Mouse (Mus musculus) megakaryocyte progenitor cell, adult 5-6 weeks (primary cell): ENCODE data around the gene Nrbf2. TPM values are rescaled to one million over a fixed set of nuclear protein-coding genes. Genes with fewer than 3 reads are reported as not detected.

Experiments used
- ATAC-seq: replicated peaks from 2 replicates; pipeline ENCODE4 v1.8.0; 2016; ENCODE audit warnings: mild to moderate bottlenecking, moderate TSS enrichment, inconsistent platforms; ENCODE audit not compliant: poor library complexity
- total RNA-seq, 2 experiments: library from RNA; stranded (forward) in 1 of 2; stranded (reverse) in 1 of 2; fragments of 157-497, 149-512 nt in 1 of 2; fragments of 200-1000 nt in 1 of 2; gene quantifications; 2 replicates each; pipeline versions ENCODE4 v1.2.3 to v1.2.4; 2015 to 2017

The Nrbf2 gene
- total RNA-seq, 2 experiments from 2014 or later = 13.2 to 33.6 TPM

- ATAC-seq = peak; percentile 45
Measured at GRCm38 (mm10) chr10:67295938-67296466, 10.9 kb upstream of the Nrbf2 start.

DNA sequence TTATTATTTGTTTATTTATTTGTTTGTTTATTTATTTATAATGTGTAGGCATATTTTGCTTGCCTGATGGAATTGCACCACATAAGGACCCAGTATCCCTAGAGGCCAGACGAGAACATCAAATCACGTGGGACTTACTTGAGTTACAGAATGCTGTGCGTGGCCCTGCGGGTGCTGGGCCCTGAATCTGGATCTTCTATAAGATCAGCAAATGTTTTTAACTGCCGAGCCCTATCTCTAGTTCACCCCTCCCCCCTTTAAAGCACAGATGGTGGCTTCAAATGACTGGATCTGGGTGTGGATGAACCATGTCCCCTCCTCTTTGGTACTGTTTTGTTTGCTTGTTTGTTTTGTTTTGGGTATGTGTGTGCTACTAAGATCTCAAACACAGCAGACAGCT, 10.2 kb upstream of the Nrbf2 start:
- ATAC-seq = peak; percentile 33

- ATAC-seq = peak; percentile 15; the same call in 1 of the 2 replicates
Measured at GRCm38 (mm10) chr10:67291087-67291486, 6.0 kb upstream of the Nrbf2 start.

- peak; percentile 64 for ATAC-seq
Measured at GRCm38 (mm10) chr10:67290622-67291021, 5.5 kb upstream of the Nrbf2 start.

- ATAC-seq = no peak
Measured at GRCm38 (mm10) chr10:67287877-67288276, 2.8 kb upstream of the Nrbf2 start.

- ATAC-seq = peak; percentile 61
Measured at GRCm38 (mm10) chr10:67284761-67285175, 337 bp downstream of the Nrbf2 start.

DNA sequence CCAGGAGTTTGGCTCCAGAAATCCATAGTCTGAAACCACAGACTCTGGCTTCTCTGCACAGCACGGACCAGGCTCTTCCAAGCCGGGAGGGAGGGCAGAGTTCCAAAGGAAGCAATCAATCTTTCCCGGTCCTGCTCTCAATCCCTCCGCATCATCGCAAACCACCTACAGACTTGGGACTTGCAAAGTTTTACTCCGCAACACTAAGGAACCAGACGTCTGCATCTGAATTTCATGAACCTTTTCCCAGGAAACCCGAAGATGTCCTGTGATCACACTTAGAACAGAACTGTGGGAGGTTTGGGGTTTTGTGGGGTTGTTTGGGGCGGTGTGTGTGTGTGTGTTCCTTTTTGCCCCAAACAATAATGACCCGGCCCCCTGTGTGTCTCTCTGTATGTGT, 794 bp downstream of the Nrbf2 start:
- no peak for ATAC-seq

GRCm38 (mm10) chr10:67283516-67283915, 1.6 kb downstream of the Nrbf2 start:
- no peak for ATAC-seq

DNA sequence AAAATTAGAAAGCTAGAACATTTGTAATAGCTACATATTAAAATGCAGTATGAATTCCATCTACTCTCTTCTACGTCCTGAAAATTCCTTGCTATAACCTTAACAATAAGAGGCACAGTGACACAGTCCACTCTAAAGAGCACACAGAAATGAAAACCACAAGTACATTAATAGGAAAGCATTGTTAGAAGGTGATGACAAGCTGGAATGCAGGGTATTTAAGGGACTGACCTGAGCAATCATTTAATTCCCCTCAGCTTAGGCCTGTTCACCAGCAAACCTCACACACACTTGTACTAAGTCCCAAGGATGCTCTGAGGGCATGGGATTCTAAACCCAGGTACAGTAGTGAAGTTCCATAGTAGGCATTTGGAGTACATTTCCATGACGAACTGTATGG, 2.6 kb downstream of the Nrbf2 start:
- ATAC-seq = no peak

DNA sequence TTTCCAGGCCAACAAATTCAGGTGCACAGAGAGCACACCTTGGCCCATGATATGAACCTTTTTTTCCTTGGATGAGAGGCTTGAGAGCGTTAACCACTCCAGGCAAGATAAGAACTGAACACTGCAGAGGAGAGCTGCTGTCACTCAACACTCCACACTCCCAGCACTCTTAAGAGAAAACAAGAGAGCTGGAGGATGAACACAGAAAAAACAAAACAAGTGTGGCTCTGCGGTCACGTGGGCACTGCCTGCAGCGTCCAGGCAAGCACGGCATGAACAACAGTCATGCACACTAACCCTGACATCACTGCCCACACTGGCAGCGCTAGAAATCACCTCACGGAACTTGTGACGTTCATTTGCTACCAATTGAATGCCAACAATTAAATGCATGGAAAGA, 3.3 kb downstream of the Nrbf2 start:
- ATAC-seq = peak; percentile 17; the same call in 1 of the 2 replicates

DNA sequence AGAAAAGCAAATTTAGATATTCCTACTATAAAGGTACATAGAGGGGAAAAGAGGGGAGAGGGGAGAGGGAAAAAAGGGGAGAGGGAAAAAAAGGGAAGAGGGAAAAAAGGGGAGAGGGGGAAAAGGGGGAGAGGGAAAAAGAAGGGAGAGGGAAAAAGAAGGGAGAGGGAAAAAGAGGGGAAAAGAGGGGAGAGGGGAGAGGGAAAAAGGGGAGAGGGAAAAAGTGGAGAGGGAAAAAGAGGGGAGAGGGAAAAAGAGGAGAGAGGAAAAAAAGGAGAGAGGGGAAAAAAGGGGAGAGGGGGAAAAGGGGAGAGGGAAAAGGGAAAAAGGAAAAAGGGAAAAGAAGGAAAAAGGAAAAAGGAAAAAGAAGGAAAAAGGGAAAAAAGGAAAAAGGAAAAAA, 9.2 kb downstream of the Nrbf2 start:
- ATAC-seq = no peak

DNA sequence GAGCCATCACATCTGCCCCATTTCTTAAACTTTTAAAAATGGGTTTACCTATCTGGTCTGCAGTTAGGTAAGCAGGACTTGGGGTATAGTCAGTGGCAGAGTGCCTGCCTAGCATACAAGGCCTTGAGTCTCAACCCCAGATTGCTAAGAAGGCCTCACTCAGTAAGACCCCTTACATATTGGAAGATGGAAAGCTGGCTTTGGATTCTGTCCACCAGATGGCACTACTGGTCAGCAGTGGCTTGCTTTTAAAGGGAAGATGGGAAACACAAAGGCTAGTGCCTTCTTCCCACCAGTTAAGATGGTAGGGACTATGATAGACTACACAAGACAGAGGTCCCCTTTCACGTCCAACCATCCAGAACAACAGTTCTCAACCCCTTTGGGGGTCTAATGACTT, 20.3 kb downstream of the Nrbf2 start:
- ATAC-seq = peak; percentile 70

DNA sequence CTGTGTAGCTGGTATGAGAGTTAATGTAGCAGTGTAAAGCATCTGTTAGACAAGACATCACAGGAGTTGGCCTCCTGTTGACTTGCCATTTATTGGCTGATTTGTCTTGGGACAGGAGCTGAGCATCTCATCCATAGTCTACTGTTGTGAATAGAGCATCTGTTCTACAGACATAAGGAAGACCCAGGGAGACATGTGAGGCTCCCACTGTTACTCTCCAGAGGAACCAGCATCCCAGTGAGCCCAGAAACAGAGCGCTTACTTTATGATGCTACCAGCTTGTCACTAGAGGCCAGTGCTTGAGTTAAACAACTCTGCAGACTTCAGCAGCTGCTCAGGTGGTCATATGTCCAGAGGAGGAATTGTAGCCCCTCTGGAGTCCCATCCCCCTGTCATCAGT, 32.0 kb downstream of the Nrbf2 start:
- ATAC-seq = no peak

DNA sequence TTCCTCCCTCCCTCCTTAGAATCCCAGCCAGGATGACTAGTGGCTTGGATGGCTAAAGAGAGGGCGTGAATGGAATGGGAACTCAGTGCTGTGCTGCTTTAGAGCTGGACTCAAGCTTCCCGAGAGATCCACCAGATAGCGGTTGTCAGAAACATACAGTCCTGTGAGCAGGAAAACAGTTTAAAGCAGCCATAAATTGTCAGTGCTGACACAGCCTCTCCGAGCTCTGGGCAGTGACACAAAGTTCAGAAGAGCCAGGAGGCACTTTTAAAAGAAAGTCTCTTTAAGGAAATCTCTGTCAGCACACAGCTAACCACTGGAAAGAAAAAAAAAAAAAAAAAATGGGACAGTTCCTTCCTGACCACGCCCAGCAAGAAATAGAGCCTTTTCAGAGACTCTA, 32.8 kb downstream of the Nrbf2 start:
- no peak for ATAC-seq

DNA sequence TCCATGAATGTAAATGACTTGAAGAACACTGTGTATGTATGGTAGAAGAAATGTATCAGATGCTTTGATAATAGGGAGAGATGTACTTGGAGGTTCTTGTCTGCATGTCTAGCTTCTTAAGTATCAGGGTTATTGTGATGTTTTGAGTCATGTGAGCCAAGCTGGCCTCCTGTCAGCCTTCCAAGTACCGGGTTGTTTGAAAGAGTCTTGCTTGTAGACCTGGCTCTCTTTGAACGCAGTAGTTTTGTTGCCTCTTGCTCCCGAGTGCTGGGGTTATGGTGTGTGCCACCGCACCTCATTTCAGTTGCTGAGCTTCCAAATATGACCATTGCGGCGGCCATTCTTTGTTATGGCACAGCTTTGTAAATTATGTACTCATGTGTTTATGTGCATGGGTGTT, 34.3 kb downstream of the Nrbf2 start:
- ATAC-seq = no peak

DNA sequence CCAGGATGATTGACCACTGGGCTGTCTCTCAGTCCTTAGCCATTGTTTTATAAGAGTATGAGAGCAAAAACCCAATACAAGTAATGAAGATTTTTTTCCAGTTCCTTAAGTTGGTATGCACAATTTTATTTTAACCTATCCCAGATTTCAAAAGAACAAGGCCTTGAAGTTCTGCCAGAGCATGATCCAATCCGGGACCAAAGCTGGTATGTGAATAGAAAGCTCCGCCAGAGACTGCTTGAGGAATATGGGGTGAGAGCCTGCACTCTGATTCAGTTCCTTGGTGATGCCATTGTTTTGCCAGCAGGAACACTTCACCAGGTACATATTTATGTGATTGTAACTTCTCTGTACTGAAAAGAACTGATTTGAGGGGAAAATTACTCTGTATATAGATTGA, 35.6 kb downstream of the Nrbf2 start:
- no peak for ATAC-seq

DNA sequence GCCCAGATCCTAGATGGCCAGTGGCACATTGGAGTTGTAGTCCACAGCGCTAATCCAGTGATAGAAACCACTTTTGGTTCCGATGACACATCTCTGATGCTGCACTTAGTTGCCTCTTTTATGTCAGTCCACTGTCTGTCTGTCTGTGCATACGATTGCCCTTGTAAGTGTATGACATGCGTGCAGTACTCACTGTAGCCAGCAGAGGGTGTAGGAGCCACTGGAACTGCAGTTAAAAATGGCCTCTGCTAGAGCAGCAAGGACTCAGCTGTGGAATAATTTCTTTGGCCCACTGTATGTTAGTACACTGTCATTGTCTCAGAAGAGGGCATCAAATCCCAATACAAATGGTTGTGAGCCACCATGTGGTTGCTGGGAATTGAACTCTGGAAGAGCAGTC, 38.0 kb downstream of the Nrbf2 start:
- peak; percentile 97 for ATAC-seq

DNA sequence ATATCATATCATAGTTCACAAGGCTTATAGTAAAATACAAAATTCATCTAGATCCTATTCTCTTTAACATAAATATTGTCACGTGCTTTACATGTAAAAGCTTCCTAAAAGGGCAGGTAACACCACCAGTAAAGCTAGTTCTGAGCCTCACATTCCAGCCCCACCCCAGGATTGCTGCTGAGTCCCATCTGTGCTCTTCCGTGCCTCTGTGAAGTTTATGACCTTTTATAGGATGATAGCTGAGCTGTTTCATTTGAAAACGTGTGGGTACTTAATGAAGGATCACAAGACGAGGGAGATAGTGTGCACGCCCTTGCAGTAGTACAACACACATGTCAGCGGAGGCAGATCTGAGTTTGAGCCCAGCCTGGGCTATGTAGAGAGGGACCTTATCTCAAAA, 54.7 kb downstream of the Nrbf2 start:
- no peak for ATAC-seq

DNA sequence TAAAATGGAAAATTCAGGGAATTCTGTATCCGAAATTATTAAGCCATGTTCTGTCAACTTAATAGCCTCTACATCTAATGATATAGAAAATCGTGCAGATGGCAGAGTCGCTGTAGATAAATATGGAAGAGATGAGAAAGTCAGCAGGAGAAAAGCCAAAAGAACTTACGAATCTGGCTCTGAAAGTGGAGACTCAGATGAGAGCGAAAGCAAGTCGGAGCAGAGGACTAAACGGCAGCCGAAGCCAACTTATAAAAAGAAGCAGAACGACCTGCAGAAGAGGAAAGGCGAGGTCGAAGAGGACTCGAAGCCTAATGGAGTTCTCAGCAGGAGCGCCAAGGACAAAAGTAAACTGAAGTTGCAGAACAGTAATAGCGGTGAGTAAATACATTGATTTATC, 58.6 kb downstream of the Nrbf2 start:
- no peak for ATAC-seq

DNA sequence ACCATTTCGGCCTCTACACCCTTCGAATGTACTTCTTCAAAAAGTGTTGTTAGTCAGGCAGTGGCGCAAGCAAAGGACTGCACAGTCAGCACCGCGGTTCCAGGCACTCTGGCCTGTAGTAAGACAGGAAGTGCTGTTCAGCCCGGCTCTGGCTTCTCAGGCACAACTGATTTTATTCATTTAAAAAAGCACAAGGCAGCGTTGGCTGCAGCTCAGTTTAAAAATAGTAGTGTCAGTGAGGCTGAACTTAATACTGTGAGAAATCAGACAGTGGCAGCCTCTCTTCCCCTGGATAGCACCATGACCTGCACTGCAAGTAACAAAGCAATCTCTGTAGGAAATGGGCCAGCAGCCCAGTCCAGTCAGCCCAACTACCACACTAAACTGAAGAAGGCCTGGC, 59.0 kb downstream of the Nrbf2 start:
- ATAC-seq = peak; percentile 82

DNA sequence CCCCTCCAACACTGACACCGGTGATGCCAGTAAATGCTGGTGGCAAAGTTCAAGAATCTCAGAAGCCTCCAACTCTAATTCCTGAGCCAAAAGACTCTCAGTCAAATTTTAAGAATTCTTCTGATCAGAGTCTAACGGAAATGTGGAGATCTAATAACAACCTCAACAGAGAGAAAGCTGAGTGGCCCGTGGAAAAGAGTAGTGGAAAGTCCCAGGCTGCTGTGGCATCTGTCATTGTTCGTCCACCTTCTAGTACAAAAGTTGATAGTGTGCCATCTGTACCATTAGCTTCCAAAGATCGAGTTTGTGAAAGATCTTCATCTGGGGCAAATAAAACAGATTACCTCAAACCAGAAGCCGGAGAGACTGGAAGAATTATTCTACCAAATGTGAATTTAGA, 59.6 kb downstream of the Nrbf2 start:
- ATAC-seq = no peak

DNA sequence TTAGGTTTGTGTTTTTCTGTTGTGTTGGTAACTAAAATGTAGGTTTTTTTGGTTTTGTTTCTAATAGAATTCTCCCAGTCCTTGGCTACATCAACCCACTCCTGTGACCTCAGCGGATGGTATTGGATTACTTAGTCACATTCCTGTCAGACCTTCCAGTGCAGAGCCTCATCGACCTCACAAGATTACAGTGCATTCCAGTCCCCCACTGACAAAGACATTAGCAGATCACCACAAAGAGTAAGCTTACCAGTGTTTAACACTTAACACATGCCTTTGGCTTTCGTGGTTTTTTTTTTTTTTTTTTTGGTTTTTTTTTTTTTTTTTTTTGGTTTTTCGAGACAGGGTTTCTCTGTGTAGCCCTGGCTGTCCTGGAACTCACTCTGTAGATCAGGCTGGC, 61.2 kb downstream of the Nrbf2 start:
- no peak for ATAC-seq

DNA sequence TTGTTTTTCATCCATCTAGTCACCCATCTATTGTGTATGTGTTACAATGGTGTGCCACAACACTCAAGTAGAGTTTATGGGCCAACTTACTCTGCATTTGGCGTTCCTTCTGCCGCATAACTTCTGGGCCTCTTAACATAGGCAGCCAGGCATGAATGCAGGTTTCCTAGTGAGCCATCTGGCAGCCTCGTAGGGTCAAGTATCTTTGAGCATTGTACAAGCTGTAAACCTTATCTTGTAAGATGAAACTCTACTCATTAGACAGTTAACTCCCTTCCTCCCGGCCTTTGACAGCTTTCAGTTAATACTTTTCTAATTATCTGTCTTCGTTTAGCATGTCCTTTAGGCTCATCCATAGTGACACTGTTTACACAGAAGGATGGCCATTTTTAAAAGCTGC, 63.8 kb downstream of the Nrbf2 start:
- peak; percentile 32 for ATAC-seq

DNA sequence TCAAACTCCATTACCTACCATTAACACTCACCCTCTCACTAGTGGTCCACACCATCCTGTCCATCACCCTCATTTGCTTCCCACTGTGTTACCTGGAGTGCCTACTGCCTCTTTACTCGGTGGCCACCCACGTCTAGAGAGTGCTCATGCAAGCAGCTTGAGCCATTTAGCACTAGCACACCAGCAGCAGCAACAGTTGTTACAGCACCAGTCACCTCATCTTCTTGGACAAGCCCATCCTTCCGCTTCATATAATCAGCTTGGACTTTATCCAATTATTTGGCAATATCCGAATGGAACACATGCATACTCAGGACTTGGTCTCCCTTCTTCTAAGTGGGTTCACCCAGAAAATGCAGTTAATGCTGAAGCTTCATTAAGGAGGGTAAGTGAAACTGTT, 64.9 kb downstream of the Nrbf2 start:
- ATAC-seq = no peak
